Mouse (Mus musculus): Measurements from ENCODE around the gene Hunk.

DNA sequence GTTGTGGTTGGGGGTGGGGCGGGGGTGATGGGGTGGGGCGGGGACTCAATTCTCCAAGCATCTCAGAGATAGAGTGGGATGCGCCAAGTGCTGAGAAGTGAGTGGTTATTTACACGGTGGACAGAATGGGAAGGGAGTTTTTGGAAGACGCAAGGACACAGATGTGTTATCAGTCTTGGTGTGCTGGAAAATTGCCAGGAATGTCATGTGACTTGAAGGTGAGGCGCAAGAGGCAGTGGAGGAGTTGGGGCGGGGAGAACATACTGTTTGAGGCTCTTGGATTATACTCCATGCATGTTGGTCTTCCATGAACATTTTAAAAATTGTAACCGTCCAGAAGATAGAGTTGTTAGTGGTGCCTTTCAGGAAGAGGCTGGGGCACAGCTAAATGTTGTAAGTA, 148.8 kb downstream of the Hunk start:
- TF ChIP-seq POLR2A (IDR thresholded peaks at IDR 0.05; ENCODE audit: low read depth, low read length) (no peak), CTCF (IDR thresholded peaks at IDR 0.05; ENCODE audit: extremely low read depth, insufficient read length, insufficient replicate concordance, low read depth, low read length) (no peak)

Measured in small intestine, adult 2 months (tissue).